Mouse (Mus musculus): ENCODE results near the gene Rhbdd1.

DNA sequence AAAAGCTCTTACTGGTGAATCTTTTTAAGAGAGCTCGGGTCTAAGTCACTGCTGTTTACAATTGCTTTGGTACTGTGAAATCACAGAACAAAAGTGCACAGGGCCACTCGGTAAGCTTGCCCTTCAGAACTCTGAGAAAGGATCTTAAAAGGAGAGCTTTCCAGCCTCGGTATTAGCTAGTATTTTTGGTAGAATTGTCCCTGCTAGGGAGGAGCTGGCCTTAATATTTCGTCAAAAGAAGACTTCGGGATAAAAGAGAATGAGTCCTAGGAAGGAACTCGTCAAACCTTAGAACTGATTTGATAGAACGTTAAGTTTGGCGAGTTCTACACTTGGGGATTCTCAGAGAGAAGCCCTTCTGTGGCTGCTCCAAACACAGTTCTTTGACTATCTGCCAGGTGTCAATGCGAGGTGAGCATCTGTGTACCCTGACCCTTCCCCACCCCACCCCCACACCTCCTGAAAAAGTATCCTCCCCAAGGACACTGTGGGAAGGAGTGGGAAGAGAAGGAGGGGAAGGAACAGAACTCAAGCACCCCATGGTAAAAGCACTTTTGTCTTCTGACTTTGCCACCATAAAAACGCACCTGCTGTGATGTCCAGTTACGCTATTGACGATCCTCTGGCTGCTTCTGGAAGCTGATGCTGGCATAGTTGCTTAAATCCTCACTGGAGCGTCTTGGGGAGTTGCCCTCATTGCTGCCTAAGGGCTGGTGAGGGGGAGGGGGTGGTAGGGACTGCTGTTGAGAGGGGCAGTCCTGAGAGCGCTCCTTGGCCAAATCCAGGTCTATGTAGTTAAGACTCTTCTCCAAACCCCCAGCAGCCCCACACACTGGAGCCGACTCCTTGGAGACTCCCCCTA, 29.8 kb upstream of the Rhbdd1 start:
- no peak for TF ChIP-seq CTCF (IDR thresholded peaks at IDR 0.05; ENCODE audit: control insufficient read depth, insufficient read depth, insufficient read length)
- no peak for TF ChIP-seq USF1 (IDR thresholded peaks at IDR 0.05; ENCODE audit: low read depth)
- no peak for TF ChIP-seq CEBPB (IDR thresholded peaks at IDR 0.05; ENCODE audit: low read depth)
- TF ChIP-seq MAX (IDR thresholded peaks at IDR 0.05): no peak

Data from C2C12 (cell line).